Mouse (Mus musculus): Measurements from ENCODE around the gene Spib.

Spib gene

GRCm38 (mm10) chr7:44486927-44487575 is 44.8 kb downstream of the Spib start:
- no peak for DNase-seq (ENCODE audit: extremely low spot score)

- no peak for DNase-seq (ENCODE audit: extremely low spot score)
These were observed 46.2 kb downstream of the Spib start for GRCm38 (mm10) chr7:44485572-44486195.

- DNase-seq (ENCODE audit: extremely low spot score), result peak; percentile 77
These were observed 46.9 kb downstream of the Spib start for GRCm38 (mm10) chr7:44484841-44485571.

- DNase-seq (ENCODE audit: extremely low spot score), result no peak
These were observed 47.8 kb downstream of the Spib start for GRCm38 (mm10) chr7:44484109-44484508.

- DNase-seq (ENCODE audit: extremely low spot score), result no peak
These were observed 48.9 kb downstream of the Spib start for GRCm38 (mm10) chr7:44482836-44483435.

Measured in embryo, embryonic 9.5 days (tissue).